Mouse (Mus musculus): ENCODE results near the gene Fez2.
A peak's percentile ranks its signal among the peaks of the same experiment; 100 is the strongest.

The Fez2 gene

GRCm38 (mm10) chr17:78322369-78323335, 95.3 kb downstream of the Fez2 start:
- peak; percentile 18 for DNase-seq (ENCODE audit: low read depth, low spot score)

GRCm38 (mm10) chr17:78321216-78321835, 96.6 kb downstream of the Fez2 start:
- DNase-seq (ENCODE audit: low read depth, low spot score), result no peak
